7 mouse cellular contexts compared by ENCODE assay signal in genomic region chr1:86358906-86359797, GRCm38 (mm10). TPM values are rescaled to one million over a fixed set of nuclear protein-coding genes. Genes with fewer than 3 reads are reported as not detected.
DNase-seq lines count a peak whose midpoint lies in the region; ATAC-seq and TF ChIP-seq lines count a peak whose summit lies in the region.

Ncl (minus strand) TSS chr1:86359400.

- H3K9ac ChIP-seq in intestine, postnatal 0 days (ENCODE audit: low read depth, low read length): peak within 1 kb of the TSS; percentile 95
- peak within 1 kb of the TSS; percentile 93 for H3K9ac ChIP-seq in midbrain, embryonic 12.5 days (replicated peaks)

- peaks cover 28% of the 10 kb centered on the region for H3K4me1 ChIP-seq in embryonic facial prominence, embryonic 10.5 days
- H3K4me1 ChIP-seq in intestine, postnatal 0 days (replicated peaks; ENCODE audit: control insufficient read depth, insufficient read depth, low read length): no peaks in the 10 kb centered on the region
- H3K4me1 ChIP-seq in midbrain, embryonic 12.5 days: peaks cover 22% of the 10 kb centered on the region
- H3K4me1 ChIP-seq in small intestine, adult 2 months (ENCODE audit: control insufficient read depth, insufficient read depth, insufficient read length, low read length): peaks cover 8% of the 10 kb centered on the region

- WGBS in embryonic facial prominence, embryonic 10.5 days: under 1% methylated on average over 102 of the region's 102 CpGs
- under 1% methylated on average over 95 of the region's 102 CpGs for WGBS in intestine, postnatal 0 days
- whole genome bisulfite sequencing in midbrain, embryonic 12.5 days: under 1% methylated on average over 97 of the region's 102 CpGs
- under 1% methylated on average over 102 of the region's 102 CpGs for WGBS in small intestine, adult 2 months

- H3K27me3 ChIP-seq in embryonic facial prominence, embryonic 10.5 days (replicated peaks; ENCODE audit: low read depth, poor library complexity, severe bottlenecking): no peaks in the 10 kb centered on the region
- H3K27me3 ChIP-seq in intestine, postnatal 0 days (replicated peaks; ENCODE audit: control insufficient read depth, insufficient read depth, low read length): no peaks in the 10 kb centered on the region
- H3K27me3 ChIP-seq in midbrain, embryonic 12.5 days: no peaks in the 10 kb centered on the region
- no peaks in the 10 kb centered on the region for H3K27me3 ChIP-seq in small intestine, adult 2 months (ENCODE audit: control insufficient read depth, insufficient read depth, low read length)

- 0 out of 2 replicates have a peak, but pooled peaks have one; percentile 8 for TF ChIP-seq CTCF in intestine, postnatal 0 days (IDR thresholded peaks at IDR 0.05; ENCODE audit: low read depth)
- no peak for TF ChIP-seq CTCF in small intestine, adult 2 months (IDR thresholded peaks at IDR 0.05; ENCODE audit: extremely low read depth, insufficient read length, insufficient replicate concordance, low read depth, low read length)

- H3K27ac ChIP-seq in embryonic facial prominence, embryonic 10.5 days (replicated peaks): peak within 1 kb of the TSS; percentile 97
- peak within 1 kb of the TSS; percentile 100 for H3K27ac ChIP-seq in intestine, postnatal 0 days (ENCODE audit: low read depth, low read length)
- H3K27ac ChIP-seq in midbrain, embryonic 12.5 days (replicated peaks): peak within 1 kb of the TSS; percentile 98
- peak within 1 kb of the TSS; percentile 96 for H3K27ac ChIP-seq in small intestine, adult 2 months (ENCODE audit: insufficient read depth, low read depth, low read length)

- peak; percentile 97 for TF ChIP-seq POLR2A in small intestine, adult 2 months (IDR thresholded peaks at IDR 0.05; ENCODE audit: low read depth, low read length)

- peak; percentile 99 for DNase-seq in adrenal gland, postnatal 10 days
- DNase-seq in embryonic facial prominence, embryonic 10.5 days (ENCODE audit: low spot score): peak; percentile 99
- DNase-seq in gonadal fat pad, adult 2 months (ENCODE audit: low read depth): peak; percentile 81
- DNase-seq in left cerebral cortex, postnatal 4 days: peak; percentile 99

- peak within 1 kb of the TSS; percentile 95 for H3K4me2 ChIP-seq in intestine, postnatal 0 days (replicated peaks; ENCODE audit: low read depth)
- peak within 1 kb of the TSS; percentile 90 for H3K4me2 ChIP-seq in midbrain, embryonic 12.5 days (replicated peaks)

- peak within 1 kb of the TSS; percentile 99 for H3K4me3 ChIP-seq in embryonic facial prominence, embryonic 10.5 days
- peak within 1 kb of the TSS; percentile 90 for H3K4me3 ChIP-seq in intestine, postnatal 0 days (ENCODE audit: low read depth, low read length)
- peak within 1 kb of the TSS; percentile 91 for H3K4me3 ChIP-seq in midbrain, embryonic 12.5 days
- peak within 1 kb of the TSS; percentile 95 for H3K4me3 ChIP-seq in small intestine, adult 2 months (ENCODE audit: low read depth, low read length)

- H3K9me3 ChIP-seq in embryonic facial prominence, embryonic 10.5 days: no peaks in the 10 kb centered on the region
- no peaks in the 10 kb centered on the region for H3K9me3 ChIP-seq in intestine, postnatal 0 days (ENCODE audit: control insufficient read depth)
- no peaks in the 10 kb centered on the region for H3K9me3 ChIP-seq in midbrain, embryonic 12.5 days

- H3K36me3 ChIP-seq in embryonic facial prominence, embryonic 10.5 days (replicated peaks): peaks cover 40% of the 10 kb centered on the region
- H3K36me3 ChIP-seq in intestine, postnatal 0 days (ENCODE audit: control insufficient read depth, insufficient read depth): peaks cover 31% of the 10 kb centered on the region
- H3K36me3 ChIP-seq in midbrain, embryonic 12.5 days: peaks cover 32% of the 10 kb centered on the region
- H3K36me3 ChIP-seq in small intestine, adult 2 months (ENCODE audit: control insufficient read depth, insufficient read depth, low read length): peaks cover 26% of the 10 kb centered on the region

- intact Hi-C loops in left cerebral cortex, postnatal 4 days (cut with DNase I): no loop called here

- ATAC-seq in intestine, postnatal 0 days: peak; percentile 95
- ATAC-seq in midbrain, embryonic 12.5 days (ENCODE audit: low FRiP score, low read depth): peak; percentile 98

RNA-seq across cellular contexts. Expression of gene Ncl, which starts in this region (rescaled TPM):
- total RNA-seq in adrenal gland, postnatal 10 days (2021): 100 to 1,000 TPM; 242 to 251 TPM
- 625 and 641 TPM in 2 replicates for polyA plus RNA-seq in embryonic facial prominence, embryonic 10.5 days (2016; fragmentation: Nextera tagmentation; extraction: Ambion mirVana)
- 5.8 and 13.1 TPM in 2 replicates for polyA plus RNA-seq in gonadal fat pad, adult 2 months (2012; rRNA removed)
- 172 and 188 TPM in 2 replicates for polyA plus RNA-seq in intestine, postnatal 0 days (2015; fragmentation: Nextera tagmentation; extraction: Ambion mirVana)
- total RNA-seq in left cerebral cortex, postnatal 4 days (2021): 100 to 1,000 TPM; 232 to 249 TPM
- polyA plus RNA-seq in midbrain, embryonic 12.5 days (2016; fragmentation: Nextera tagmentation; extraction: Ambion mirVana): 345 and 383 TPM in 2 replicates
- polyA plus RNA-seq in small intestine, adult 2 months (2012; rRNA removed): 0.95 and 6.1 TPM in 2 replicates

Comparison
In these comparisons a context has a peak if more than half of its experiments do, and no peak if none do; other contexts are left out.
1. Peak in every context shown above with its lines: DNase-seq, ATAC-seq, H3K4me3 ChIP-seq and H3K27ac ChIP-seq.
2. RNA of gene Ncl (polyA plus RNA-seq): 625 to 641 TPM in embryonic facial prominence, embryonic 10.5 days, 345 to 383 TPM in midbrain, embryonic 12.5 days and 172 to 188 TPM in intestine, postnatal 0 days; 0.95 to 6.1 TPM in small intestine, adult 2 months and 5.8 to 13.1 TPM in gonadal fat pad, adult 2 months; every median in the first group is over 10 times any median in the second.